Mouse (Mus musculus) MEL-GATA-1-ER (cell line): ENCODE data around the gene Gm10320.
A peak's percentile ranks its signal among the peaks of the same experiment; 100 is the strongest.

Source experiments
- DNase-seq: peaks from one replicate; pipeline ENCODE4 v3.0.0-alpha.2; 2012; ENCODE audit warnings: low read depth; ENCODE audit errors: extremely low read depth

The Gm10320 gene

GRCm38 (mm10) chr13:98469916-98470315 is 21.9 kb downstream of the Gm10320 start:
- no peak for DNase-seq

GRCm38 (mm10) chr13:98461467-98461866 is 30.3 kb downstream of the Gm10320 start:
- no peak for DNase-seq

GRCm38 (mm10) chr13:98456398-98456797 is 35.4 kb downstream of the Gm10320 start:
- DNase-seq, result peak; percentile 2

- DNase-seq, result no peak
Observed at GRCm38 (mm10) chr13:98455646-98456045, 36.2 kb downstream of the Gm10320 start.

- DNase-seq, result no peak
Observed at GRCm38 (mm10) chr13:98454224-98454967, 37.4 kb downstream of the Gm10320 start.

- no peak for DNase-seq
Observed at GRCm38 (mm10) chr13:98453146-98453545, 38.7 kb downstream of the Gm10320 start.

GRCm38 (mm10) chr13:98448696-98449095 is 43.1 kb downstream of the Gm10320 start:
- no peak for DNase-seq

- DNase-seq, result no peak
Observed at GRCm38 (mm10) chr13:98447741-98448140, 44.1 kb downstream of the Gm10320 start.

GRCm38 (mm10) chr13:98445391-98446125 is 46.2 kb downstream of the Gm10320 start:
- no peak for DNase-seq

- DNase-seq, result no peak
Observed at GRCm38 (mm10) chr13:98441001-98441400, 50.8 kb downstream of the Gm10320 start.

- no peak for DNase-seq
Observed at GRCm38 (mm10) chr13:98440293-98440952, 51.4 kb downstream of the Gm10320 start.
